Mouse (Mus musculus): ENCODE results near the gene Ralbp1.

GRCm38 (mm10) chr17:65914083-65914482, 28.5 kb upstream of the Ralbp1 start:
- TF ChIP-seq CTCF (conservative IDR thresholded peaks at IDR 0.05; ENCODE audit: low read length) (no peak), NANOG (IDR thresholded peaks at IDR 0.05; ENCODE audit: borderline replicate concordance, low read length) (no peak), POU5F1 (IDR thresholded peaks at IDR 0.05; ENCODE audit: borderline replicate concordance, low read length) (no peak)
